Mouse (Mus musculus) MEL (cell line): ENCODE results near the gene Tlk1. TPM values are rescaled to one million over a fixed set of nuclear protein-coding genes. Genes with fewer than 3 reads are reported as not detected.

Experiments used
- DNase-seq: peaks from one replicate; pipeline ENCODE4 v3.0.0; 2011; ENCODE audit warnings: low read depth, low spot score
- H3K27ac ChIP-seq: 2 replicates; pipeline ENCODE4 v1.5.1; 2012; ENCODE audit warnings: low read depth, mild to moderate bottlenecking, control low read depth, low read length, moderate library complexity; ENCODE audit not compliant: control insufficient read depth
- H3K27me3 ChIP-seq, 2 experiments: fragments of 150-350 bp in 1 of 2; sonication (generic) in 1 of 2; 2 replicates each; pipeline ENCODE4 v1.6.1; 2012; ENCODE audit warnings: low read length in 2 of 2, mild to moderate bottlenecking in 2 of 2, improper control_type of control experiment in 1 of 2, moderate library complexity in 1 of 2; ENCODE audit not compliant: insufficient read depth in 2 of 2, control insufficient read depth in 1 of 2
- H3K36me3 ChIP-seq, 2 experiments: 2 replicates each; pipeline ENCODE4 v1.6.1; 2012 to 2014; ENCODE audit warnings: low read length in 2 of 2, improper control_type of control experiment in 1 of 2, inconsistent platforms in 1 of 2, mild to moderate bottlenecking in 1 of 2; ENCODE audit not compliant: insufficient read depth in 2 of 2, control insufficient read depth in 1 of 2
- H3K4me1 ChIP-seq, 2 experiments: fragments of 150-350 bp in 1 of 2; sonication (generic) in 1 of 2; 2 replicates each; pipeline ENCODE4 v1.6.1; 2012; ENCODE audit warnings: low read length in 2 of 2, improper control_type of control experiment in 1 of 2, mild to moderate bottlenecking in 1 of 2; ENCODE audit not compliant: insufficient read depth in 2 of 2, control insufficient read depth in 1 of 2
- H3K4me3 ChIP-seq, 2 experiments: fragments of 150-350 bp in 1 of 2; sonication (generic) in 1 of 2; 2 replicates each; pipeline ENCODE4 v1.5.1; 2012; ENCODE audit warnings: low read depth in 2 of 2, low read length in 2 of 2, mild to moderate bottlenecking in 2 of 2, moderate library complexity in 2 of 2, control low read depth in 1 of 2, improper control_type of control experiment in 1 of 2; ENCODE audit not compliant: control insufficient read depth in 1 of 2, insufficient read depth in 1 of 2
- H3K79me2 ChIP-seq: 2 replicates; pipeline ENCODE4 v1.6.1; 2012; ENCODE audit warnings: mild to moderate bottlenecking, low read length, moderate library complexity; ENCODE audit not compliant: control insufficient read depth, poor library complexity, insufficient read depth
- H3K9ac ChIP-seq: 2 replicates; pipeline ENCODE4 v1.6.1; 2012; ENCODE audit warnings: low read depth, mild to moderate bottlenecking, control low read depth, low read length, moderate library complexity; ENCODE audit not compliant: control insufficient read depth, poor library complexity, severe bottlenecking
- H3K9me3 ChIP-seq: fragments of 150-350 bp; sonication (generic); replicated peaks from 2 replicates; pipeline ENCODE4 v1.6.1; 2012; ENCODE audit warnings: mild to moderate bottlenecking, low read length, improper control_type of control experiment, moderate library complexity; ENCODE audit not compliant: insufficient read depth
- CTCF ChIP-seq, 3 experiments: IDR thresholded peaks in 2 of 3; conservative IDR thresholded peaks in 1 of 3; 2 replicates each; pipeline ENCODE4 v1.5.1; 2011 to 2012; ENCODE audit warnings: low read length in 3 of 3, low read depth in 2 of 3, mild to moderate bottlenecking in 2 of 3, improper control_type of control experiment in 1 of 3, inconsistent platforms in 1 of 3, mixed read lengths in 1 of 3, moderate library complexity in 1 of 3; ENCODE audit not compliant: control insufficient read depth in 1 of 3, insufficient read depth in 1 of 3, poor library complexity in 1 of 3, severe bottlenecking in 1 of 3
- ETS1 ChIP-seq: IDR thresholded peaks from 2 replicates; pipeline ENCODE4 v1.6.1; 2012; ENCODE audit warnings: low read depth, mild to moderate bottlenecking, inconsistent platforms, low read length, improper control_type of control experiment, moderate library complexity
- GABPA ChIP-seq: IDR thresholded peaks from 2 replicates; pipeline ENCODE4 v1.6.1; 2012; ENCODE audit warnings: low read depth, mild to moderate bottlenecking, inconsistent platforms, low read length, improper control_type of control experiment, moderate library complexity
- JUND ChIP-seq: IDR thresholded peaks from 2 replicates; pipeline ENCODE4 v1.6.1; 2011; ENCODE audit warnings: low read depth, mild to moderate bottlenecking, improper control_type of control experiment, low read length
- KAT2A ChIP-seq: conservative IDR thresholded peaks from 2 replicates; pipeline ENCODE4 v1.6.1; 2012; ENCODE audit warnings: low read depth, low read length, improper control_type of control experiment, inconsistent platforms
- MAFK ChIP-seq: IDR thresholded peaks from 2 replicates; pipeline ENCODE4 v1.6.1; 2011; ENCODE audit warnings: low read depth, mild to moderate bottlenecking, low read length, improper control_type of control experiment, borderline replicate concordance
- MAX ChIP-seq: IDR thresholded peaks from 2 replicates; pipeline ENCODE4 v1.6.1; 2011; ENCODE audit warnings: low read length, improper control_type of control experiment
- MAZ ChIP-seq: IDR thresholded peaks from 2 replicates; pipeline ENCODE4 v1.6.1; 2012; ENCODE audit warnings: low read depth, mild to moderate bottlenecking, inconsistent platforms, low read length, improper control_type of control experiment
- MXI1 ChIP-seq: IDR thresholded peaks from 2 replicates; pipeline ENCODE4 v1.6.1; 2011; ENCODE audit warnings: mild to moderate bottlenecking, low read depth, low read length, improper control_type of control experiment
- MYB ChIP-seq: IDR thresholded peaks from 2 replicates; pipeline ENCODE4 v1.6.1; 2011; ENCODE audit warnings: mild to moderate bottlenecking, low read depth, low read length, improper control_type of control experiment
- NELFE ChIP-seq: IDR thresholded peaks from 2 replicates; pipeline ENCODE4 v1.6.1; 2011; ENCODE audit warnings: low read depth, low read length, improper control_type of control experiment
- POLR2A ChIP-seq, 2 experiments: IDR thresholded peaks; 2 replicates each; pipeline ENCODE4 v1.6.1; 2011 to 2012; ENCODE audit warnings: low read length in 2 of 2, mild to moderate bottlenecking in 2 of 2, control low read depth in 1 of 2, improper control_type of control experiment in 1 of 2, low read depth in 1 of 2, moderate library complexity in 1 of 2; ENCODE audit not compliant: control insufficient read depth in 1 of 2, insufficient read depth in 1 of 2, poor library complexity in 1 of 2
- POLR2AphosphoS2 ChIP-seq: IDR thresholded peaks from 2 replicates; pipeline ENCODE4 v1.6.1; 2011; ENCODE audit warnings: low read length, improper control_type of control experiment
- RAD21 ChIP-seq: IDR thresholded peaks from 2 replicates; pipeline ENCODE4 v1.6.1; 2011; ENCODE audit warnings: mild to moderate bottlenecking, low read depth, low read length, improper control_type of control experiment
- SIN3A ChIP-seq: IDR thresholded peaks from 2 replicates; pipeline ENCODE4 v1.6.1; 2012; ENCODE audit warnings: low read length, improper control_type of control experiment, inconsistent platforms
- SMC3 ChIP-seq: IDR thresholded peaks from 2 replicates; pipeline ENCODE4 v1.6.1; 2011; ENCODE audit warnings: low read depth, low read length, improper control_type of control experiment
- TAL1 ChIP-seq: IDR thresholded peaks from 2 replicates; pipeline ENCODE4 v1.6.1; 2012; ENCODE audit warnings: mild to moderate bottlenecking, inconsistent platforms, low read length, moderate library complexity, mixed read lengths
- TBP ChIP-seq: IDR thresholded peaks from 2 replicates; pipeline ENCODE4 v1.8.0; 2011; ENCODE audit warnings: low read depth, low read length, improper control_type of control experiment
- USF1 ChIP-seq: IDR thresholded peaks from 2 replicates; pipeline ENCODE4 v1.6.1; 2014; ENCODE audit warnings: low read depth, mild to moderate bottlenecking, inconsistent platforms, low read length, improper control_type of control experiment, moderate library complexity
- USF2 ChIP-seq, 2 experiments: IDR thresholded peaks; 2 replicates each; pipeline ENCODE4 v1.6.1; 2011 to 2012; ENCODE audit warnings: improper control_type of control experiment in 2 of 2, low read length in 2 of 2, borderline replicate concordance in 1 of 2, inconsistent platforms in 1 of 2, low read depth in 1 of 2, mild to moderate bottlenecking in 1 of 2; ENCODE audit not compliant: insufficient read depth in 1 of 2
- ZKSCAN1 ChIP-seq: IDR thresholded peaks from 2 replicates; pipeline ENCODE4 v1.6.1; 2012; ENCODE audit warnings: low read depth, mild to moderate bottlenecking, inconsistent platforms, low read length, improper control_type of control experiment, moderate library complexity
- ZMIZ1 ChIP-seq: IDR thresholded peaks from 2 replicates; pipeline ENCODE4 v1.6.1; 2012; ENCODE audit warnings: low read depth, mild to moderate bottlenecking, inconsistent platforms, low read length, improper control_type of control experiment, moderate library complexity
- polyA plus RNA-seq, 2 experiments: library from polyadenylated mRNA; stranded (reverse) in 1 of 2; unstranded in 1 of 2; fragments of >175 nt in 1 of 2; fragments of >200 nt in 1 of 2; gene quantifications; 2 replicates each; pipeline versions ENCODE4 v1.2.1 to v1.2.4; 2012; ENCODE audit warnings: low replicate concordance in 2 of 2, low read depth in 1 of 2; ENCODE audit not compliant: insufficient read length in 2 of 2, insufficient read depth in 1 of 2, missing spikeins in 1 of 2
- total RNA-seq: library from RNA; depleted of rRNA; stranded (reverse); fragments of 300-350 nt; gene quantifications from 2 replicates; pipeline ENCODE4 v1.2.3, GENCODE M21; 2012

Gene Tlk1
- total and polyA plus RNA-seq, 3 experiments = 20.5 to 57.0 (median 56.6) TPM

DNA sequence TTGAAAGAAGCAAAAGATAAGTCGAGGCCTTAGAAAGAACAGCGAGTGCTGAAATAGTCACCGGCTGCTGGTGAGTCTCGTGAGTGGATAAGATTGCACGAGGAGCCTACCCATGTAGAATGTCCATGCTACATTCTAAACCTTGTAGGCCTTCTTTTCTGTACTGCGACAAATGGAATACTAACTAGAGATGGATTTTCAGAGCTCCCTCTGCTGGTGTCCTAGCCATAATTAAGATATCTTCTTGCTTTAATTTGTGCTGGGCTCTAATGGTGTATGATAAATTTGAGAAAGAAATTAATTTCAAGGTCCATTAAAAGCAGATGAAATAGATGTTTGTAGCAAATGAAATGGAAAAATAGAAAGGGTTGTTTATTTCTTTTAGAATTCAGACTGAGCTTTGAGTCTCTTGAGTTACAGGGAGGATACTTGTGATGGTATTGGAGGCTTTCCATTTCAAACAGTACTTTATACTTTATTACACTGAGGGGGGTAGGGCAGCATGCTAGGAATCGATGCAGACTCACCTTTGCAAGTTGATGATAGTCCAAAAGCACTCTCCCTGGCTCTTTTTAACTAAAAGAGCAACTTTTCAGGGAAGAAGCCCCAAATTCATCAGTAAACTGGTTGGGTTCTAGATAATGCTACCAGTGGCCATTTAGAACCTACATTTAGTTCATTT is 151.9 kb downstream of the Tlk1 start:
- peaks cover 0 to 12% of the 10 kb centered on the region in 2 experiments; a peak in 2 of 4 replicates for H3K36me3 ChIP-seq
- H3K27ac ChIP-seq = no peak overlapping the region
- no peaks in the 10 kb centered on the region for H3K9me3 ChIP-seq
- peaks cover 34% of the 10 kb centered on the region for H3K79me2 ChIP-seq
- H3K9ac ChIP-seq = no peak overlapping the region
- TF ChIP-seq MAZ (no peak), SMC3 (peak; percentile 22), TAL1 (no peak), SIN3A (no peak), CTCF (IDR thresholded peaks at IDR 0.05 in 2 of 3, conservative IDR thresholded peaks at IDR 0.05 in 1 of 3; ENCODE audit: control insufficient read depth in 1 of 3, insufficient read depth in 1 of 3, low read depth in 2 of 3, low read length in 3 of 3, poor library complexity in 1 of 3, severe bottlenecking in 1 of 3) (peak in 2 of 3 experiments; percentile 25 to 51; a peak in 3 of 6 replicates), GABPA (no peak), ZKSCAN1 (no peak), MYB (no peak)
- no peaks in the 10 kb centered on the region for H3K27me3 ChIP-seq
- H3K4me3 ChIP-seq = no peak overlapping the region
- peak; percentile 46 for DNase-seq
- no peaks in the 10 kb centered on the region for H3K4me1 ChIP-seq

DNA sequence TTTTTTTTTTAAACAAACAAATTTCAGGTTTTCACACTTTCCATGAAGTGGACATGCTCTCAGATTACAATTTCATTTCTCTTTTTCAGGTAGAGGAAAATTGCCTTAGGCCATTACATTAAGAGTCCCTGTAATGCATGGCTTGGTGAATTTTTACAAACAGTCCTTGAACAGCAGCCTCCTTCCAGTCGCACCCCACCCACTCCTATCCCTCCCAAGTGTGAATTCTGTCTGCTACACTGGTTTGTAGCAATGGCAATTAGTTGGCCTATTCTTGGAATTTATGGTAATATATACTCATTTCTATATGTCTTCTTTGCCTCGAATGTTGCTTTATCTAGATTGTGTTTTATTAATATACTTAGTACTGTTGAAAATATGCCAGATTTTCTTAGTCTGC is 153.1 kb downstream of the Tlk1 start:
- Histone ChIP-seq H3K36me3 (peaks cover 3 to 6% of the 10 kb centered on the region in 2 experiments), H3K27ac (no peak overlapping the region), H3K9me3 (no peaks in the 10 kb centered on the region), H3K9ac (no peak overlapping the region), H3K4me3 (no peak overlapping the region), H3K27me3 (no peaks in the 10 kb centered on the region), H3K79me2 (peaks cover 44% of the 10 kb centered on the region), H3K4me1 (no peaks in the 10 kb centered on the region)
- TF ChIP-seq NELFE = no peak
- no peak for TF ChIP-seq ZMIZ1
- no peak for TF ChIP-seq USF2 (IDR thresholded peaks at IDR 0.05; ENCODE audit: borderline replicate concordance in 1 of 2, insufficient read depth in 1 of 2, low read depth in 1 of 2, low read length in 2 of 2)
- TF ChIP-seq JUND = no peak
- TF ChIP-seq USF1 = no peak
- no peak for TF ChIP-seq MAFK
- no peak for TF ChIP-seq RAD21
- no peak for TF ChIP-seq POLR2A (IDR thresholded peaks at IDR 0.05; ENCODE audit: control insufficient read depth in 1 of 2, insufficient read depth in 1 of 2, low read depth in 1 of 2, low read length in 2 of 2, poor library complexity in 1 of 2)
- no peak for TF ChIP-seq ETS1
- TF ChIP-seq TBP = no peak
- TF ChIP-seq MXI1 = no peak
- TF ChIP-seq POLR2AphosphoS2 = no peak
- no peak for TF ChIP-seq KAT2A
- no peak for TF ChIP-seq MAX
- no peak for DNase-seq
